Mouse (Mus musculus) intestine, embryonic 15.5 days (tissue): Measurements from ENCODE around the gene Mrps12. TPM values are rescaled to one million over a fixed set of nuclear protein-coding genes. Genes with fewer than 3 reads are reported as not detected.
"Not testable (repeated sequence)": the region's sequence is repeated elsewhere in the genome, so short reads cannot be mapped to it uniquely, and the experiment has no call there.

Source experiments
- ATAC-seq: fragments of 200-750 bp; cut with Nextera tagmentation; 2 replicates; pipeline ENCODE4 v1.8.0; 2017; ENCODE audit warnings: moderate TSS enrichment, moderate library complexity
- H3K27ac ChIP-seq: fragments of 300-500 bp; sonication (generic); 2 replicates; pipeline ENCODE4 v1.5.1; 2015; ENCODE audit warnings: mild to moderate bottlenecking, inconsistent platforms
- H3K27me3 ChIP-seq: fragments of 300-500 bp; sonication (generic); replicated peaks from 2 replicates; pipeline ENCODE4 v1.6.1; 2015; ENCODE audit warnings: inconsistent platforms
- H3K36me3 ChIP-seq: fragments of 300-500 bp; sonication (generic); 2 replicates; pipeline ENCODE4 v1.6.1; 2015; ENCODE audit warnings: inconsistent platforms
- H3K4me1 ChIP-seq: fragments of 300-500 bp; sonication (generic); replicated peaks from 2 replicates; pipeline ENCODE4 v1.6.1; 2015; ENCODE audit warnings: inconsistent platforms
- H3K4me2 ChIP-seq: fragments of 300-500 bp; sonication (generic); replicated peaks from 2 replicates; pipeline ENCODE4 v1.6.1; 2015; ENCODE audit warnings: mild to moderate bottlenecking, inconsistent platforms
- H3K4me3 ChIP-seq: fragments of 300-500 bp; sonication (generic); replicated peaks from 2 replicates; pipeline ENCODE4 v1.5.1; 2015; ENCODE audit warnings: inconsistent platforms
- H3K9ac ChIP-seq: fragments of 300-500 bp; sonication (generic); 2 replicates; pipeline ENCODE4 v1.6.1; 2015; ENCODE audit warnings: inconsistent platforms
- H3K9me3 ChIP-seq: fragments of 300-500 bp; sonication (generic); 2 replicates; pipeline ENCODE4 v1.6.1; 2016; ENCODE audit warnings: inconsistent platforms
- WGBS: fragments of 180-500 bp; shearing (Covaris S2); methylation state at CpG from one replicate; pipeline ENCODE4 v1.1.7; 2015; 5-methylcytosine and 5-hydroxymethylcytosine counted together
- polyA plus RNA-seq: library from polyadenylated mRNA; unstranded; fragments of >200 nt; fragmentation: Nextera tagmentation; extraction: Ambion mirVana; gene quantifications from 2 replicates; pipeline ENCODE4 v1.2.1, GENCODE M21; 2015

Gene Mrps12
- polyA plus RNA-seq, 1 experiment from 2014 or later, result 143 TPM

DNA sequence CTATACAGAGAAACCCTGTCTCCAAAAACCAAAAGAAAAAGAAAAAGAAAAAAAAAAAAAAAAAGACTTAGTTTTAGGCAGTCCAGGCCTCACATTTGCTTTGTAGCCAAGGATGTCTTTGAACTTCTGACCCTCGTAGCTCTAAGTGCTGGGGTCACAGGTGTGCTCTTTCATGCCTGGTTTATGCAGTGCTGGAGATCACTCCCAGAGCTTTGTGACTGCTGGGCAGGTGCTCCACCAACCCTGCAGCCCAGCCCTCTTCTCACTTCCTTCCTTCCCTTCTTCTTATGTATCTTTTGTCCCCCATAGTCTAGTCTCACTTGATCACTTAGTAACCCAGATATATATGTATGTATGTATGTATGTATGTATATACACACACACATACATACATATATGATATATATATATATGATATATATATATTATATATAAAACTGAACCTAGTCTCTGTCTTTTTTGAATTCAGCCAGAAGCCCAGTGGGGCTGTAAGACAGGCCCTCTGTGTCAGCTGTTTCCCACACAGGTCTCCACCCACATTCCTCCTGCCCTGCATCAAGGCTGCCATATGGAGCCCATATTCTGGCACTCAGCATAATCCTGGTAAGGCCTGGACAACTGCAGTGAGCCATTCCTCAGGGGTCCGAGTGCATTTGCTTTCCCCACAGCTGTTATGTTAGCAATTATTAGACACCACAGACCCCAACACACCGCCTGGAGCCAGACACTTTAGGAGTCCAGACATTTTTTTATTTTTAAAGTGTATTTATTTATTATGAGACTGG is 20.7 kb downstream of the Mrps12 start:
- H3K27me3 ChIP-seq, result no peaks in the 10 kb centered on the region
- H3K4me2 ChIP-seq, result no peak overlapping the region
- H3K9me3 ChIP-seq, result no peaks in the 10 kb centered on the region
- WGBS, result 80% methylated on average over 3 of the region's 3 CpGs
- no peak for ATAC-seq
- H3K27ac ChIP-seq, result no peak overlapping the region
- H3K4me3 ChIP-seq, result no peak overlapping the region
- 0 out of 2 replicates have a peak, but pooled peaks cover 2% of the 10 kb centered on the region for H3K4me1 ChIP-seq
- H3K36me3 ChIP-seq, result no peaks in the 10 kb centered on the region
- H3K9ac ChIP-seq, result no peak overlapping the region

DNA sequence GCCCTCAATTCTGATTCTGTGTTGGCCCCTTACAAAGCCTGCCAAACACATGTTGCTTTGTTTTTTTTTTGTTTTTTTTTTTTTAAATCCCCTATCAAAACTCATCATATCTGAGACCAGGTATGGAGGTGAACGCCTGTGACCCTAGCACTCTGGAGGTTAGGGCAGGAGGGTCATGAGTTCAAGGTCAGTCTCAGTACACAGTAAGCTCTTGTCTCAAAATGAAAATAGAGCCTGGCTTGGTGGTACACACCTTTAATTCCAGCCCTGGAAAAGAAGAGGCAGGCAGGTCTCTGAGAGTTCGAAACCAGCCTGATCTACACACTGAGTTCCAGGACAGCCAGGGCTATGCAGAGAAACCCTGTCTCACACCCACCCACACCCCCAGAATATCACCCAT is 22.0 kb downstream of the Mrps12 start:
- 81% methylated on average over 2 of the region's 2 CpGs for WGBS
- ATAC-seq, result no peak
- Histone ChIP-seq H3K9me3 (no peaks in the 10 kb centered on the region), H3K27ac (no peak overlapping the region), H3K9ac (no peak overlapping the region), H3K4me1 (0 out of 2 replicates have a peak, but pooled peaks cover 2% of the 10 kb centered on the region), H3K4me3 (no peak overlapping the region), H3K36me3 (no peaks in the 10 kb centered on the region), H3K4me2 (no peak overlapping the region), H3K27me3 (no peaks in the 10 kb centered on the region)

DNA sequence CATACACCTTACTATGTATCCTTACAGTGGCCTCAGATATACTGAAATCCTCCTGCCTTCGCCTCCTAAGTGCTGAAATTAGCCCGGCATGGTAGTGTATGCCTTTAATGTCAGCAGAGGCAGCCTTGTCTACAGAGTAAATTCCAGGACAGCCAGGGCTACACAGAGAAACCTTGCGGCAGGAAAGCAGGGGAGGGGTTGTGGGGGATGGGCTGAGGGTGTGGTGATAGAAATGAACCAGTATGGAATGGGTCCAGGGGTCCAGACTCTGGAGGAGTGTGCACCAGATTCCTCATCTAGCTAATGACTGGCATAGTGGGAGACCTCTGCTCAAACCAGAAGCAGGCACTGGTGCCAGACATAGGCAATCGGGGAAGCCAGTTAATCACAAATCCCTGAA is 22.5 kb downstream of the Mrps12 start:
- Histone ChIP-seq H3K4me3 (no peak overlapping the region), H3K36me3 (no peaks in the 10 kb centered on the region), H3K4me1 (0 out of 2 replicates have a peak, but pooled peaks cover 2% of the 10 kb centered on the region), H3K9me3 (no peaks in the 10 kb centered on the region), H3K27me3 (no peaks in the 10 kb centered on the region), H3K27ac (no peak overlapping the region), H3K4me2 (no peak overlapping the region), H3K9ac (no peak overlapping the region)
- 39% methylated on average over 4 of the region's 4 CpGs for WGBS
- ATAC-seq, result no peak

DNA sequence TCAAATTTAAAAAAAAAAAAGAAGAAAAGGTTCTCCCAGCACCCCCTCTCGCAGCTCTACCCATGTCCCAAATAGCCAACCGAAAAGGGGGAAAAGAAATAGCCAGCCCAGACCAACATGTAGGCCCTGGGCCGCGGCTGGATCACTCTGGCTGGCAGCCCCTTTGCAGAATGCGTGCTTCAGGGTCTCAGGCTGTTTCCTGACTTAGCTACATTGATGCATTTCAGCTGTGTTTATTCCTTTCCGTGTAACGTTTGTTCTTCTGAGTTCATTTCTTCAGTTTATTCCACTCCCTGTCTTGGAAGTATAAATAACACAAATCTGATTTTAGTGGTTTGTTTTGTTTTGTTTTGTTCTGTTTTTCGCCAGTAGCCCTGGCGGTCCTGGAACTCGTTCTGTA is 23.9 kb downstream of the Mrps12 start:
- Histone ChIP-seq H3K36me3 (no peaks in the 10 kb centered on the region), H3K27me3 (no peaks in the 10 kb centered on the region), H3K9me3 (no peaks in the 10 kb centered on the region), H3K27ac (no peak overlapping the region), H3K4me3 (no peak overlapping the region), H3K9ac (no peak overlapping the region), H3K4me2 (no peak overlapping the region; the same call in 1 of the 2 replicates), H3K4me1 (0 out of 2 replicates have a peak, but pooled peaks cover 2% of the 10 kb centered on the region)
- 71% methylated on average over 10 of the region's 10 CpGs for WGBS
- no peak for ATAC-seq

DNA sequence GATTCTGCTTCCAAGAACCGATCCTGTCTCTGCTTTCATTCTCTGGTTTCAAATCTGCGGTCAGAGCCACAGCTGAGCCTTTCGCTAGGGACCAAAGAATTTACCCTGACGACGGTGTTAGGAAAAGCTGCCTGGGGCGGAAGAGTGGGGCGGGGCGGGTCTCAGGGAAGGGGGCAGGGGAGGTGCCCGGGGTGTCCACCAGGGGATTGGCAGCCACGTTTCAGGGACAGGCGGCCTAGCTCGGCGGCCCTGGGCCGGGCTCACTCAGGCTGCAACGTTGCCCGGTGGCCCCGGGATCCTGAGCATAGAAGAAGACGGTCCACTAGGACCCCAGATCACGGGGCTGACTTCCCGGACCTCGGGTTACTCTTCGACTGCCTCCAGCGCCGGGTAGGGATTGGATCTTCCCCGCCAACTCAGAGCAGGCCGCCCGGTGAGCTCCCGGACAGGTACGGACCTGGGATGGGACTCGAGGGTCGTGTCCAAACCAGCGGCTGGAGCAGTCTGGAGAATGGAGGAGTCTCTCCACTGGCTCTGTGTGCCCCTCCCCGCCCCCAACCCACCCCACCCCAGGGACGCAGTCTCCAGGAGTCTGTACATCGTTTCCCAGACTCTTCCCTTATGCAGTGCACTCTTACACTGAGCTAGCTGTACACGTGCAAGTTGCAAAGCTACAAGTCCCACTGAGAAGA is 24.9 kb downstream of the Mrps12 start, which contains the start of gene Fbxo17:
Gene Fbxo17 (plus strand): TSS at position 215 of the 692 bp plus-strand sequence.
- Histone ChIP-seq H3K36me3 (no peaks in the 10 kb centered on the region), H3K4me2 (peak within 1 kb of the TSS; percentile 91), H3K4me3 (peak within 1 kb of the TSS; percentile 51), H3K9ac (peak within 1 kb of the TSS; percentile 58), H3K9me3 (no peaks in the 10 kb centered on the region), H3K27me3 (no peaks in the 10 kb centered on the region), H3K27ac (no peak within 1 kb of the TSS), H3K4me1 (0 out of 2 replicates have a peak, but pooled peaks cover 2% of the 10 kb centered on the region)
- ATAC-seq, result peak; percentile 83
- WGBS, result 5% methylated on average over 36 of the region's 36 CpGs

DNA sequence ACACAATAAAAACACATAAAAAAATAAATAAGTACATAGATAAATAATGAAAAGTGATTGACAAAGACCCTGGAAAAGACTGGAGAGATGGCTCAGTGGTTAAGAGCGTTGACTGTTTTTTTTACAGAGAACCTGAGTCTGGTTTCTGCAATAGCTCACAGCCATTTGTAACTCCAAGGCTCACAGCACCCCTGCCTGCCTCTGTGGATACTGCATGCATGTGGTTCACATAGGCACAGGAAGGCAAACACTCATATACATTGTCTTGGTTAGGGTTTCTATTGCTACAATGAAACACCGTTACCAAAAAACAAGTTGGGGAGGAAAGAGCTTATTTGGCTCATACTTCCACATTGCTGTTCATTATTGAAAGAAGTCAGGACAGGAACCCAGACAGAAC is 26.0 kb downstream of the Mrps12 start:
- Histone ChIP-seq H3K4me3 (no peak overlapping the region), H3K4me1 (0 out of 2 replicates have a peak, but pooled peaks cover 2% of the 10 kb centered on the region), H3K9ac (no peak overlapping the region), H3K36me3 (no peaks in the 10 kb centered on the region), H3K27me3 (no peaks in the 10 kb centered on the region), H3K27ac (no peak overlapping the region), H3K4me2 (no peak overlapping the region), H3K9me3 (no peaks in the 10 kb centered on the region)
- WGBS, result 94% methylated on average over 2 of the region's 2 CpGs
- ATAC-seq, result no peak

DNA sequence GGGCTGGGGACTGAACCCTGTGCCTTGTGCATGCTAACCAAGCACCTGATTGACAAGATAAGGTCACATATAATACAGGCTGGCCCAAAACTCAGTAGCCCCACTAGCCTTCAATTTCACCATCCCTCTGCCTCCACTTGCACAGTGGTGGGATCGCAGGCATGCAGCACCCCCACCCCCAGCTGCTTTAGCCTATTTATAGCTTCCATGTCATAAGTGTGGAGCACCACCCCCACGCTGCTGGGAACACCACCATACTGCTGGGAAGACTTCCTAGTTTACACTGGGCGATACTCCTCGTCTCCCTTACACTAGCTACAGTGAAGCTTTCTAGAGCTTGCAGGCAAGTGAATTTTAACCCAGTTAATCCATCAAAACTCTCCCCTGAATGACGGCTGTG is 27.0 kb downstream of the Mrps12 start:
- H3K27ac ChIP-seq, result no peak overlapping the region
- 0 out of 2 replicates have a peak, but pooled peaks cover 2% of the 10 kb centered on the region for H3K4me1 ChIP-seq
- no peak for ATAC-seq
- no peak overlapping the region for H3K9ac ChIP-seq
- no peak overlapping the region for H3K4me2 ChIP-seq
- H3K4me3 ChIP-seq, result no peak overlapping the region
- H3K9me3 ChIP-seq, result no peaks in the 10 kb centered on the region
- H3K27me3 ChIP-seq, result no peaks in the 10 kb centered on the region
- no peaks in the 10 kb centered on the region for H3K36me3 ChIP-seq
- 74% methylated on average over 5 of the region's 5 CpGs for WGBS

DNA sequence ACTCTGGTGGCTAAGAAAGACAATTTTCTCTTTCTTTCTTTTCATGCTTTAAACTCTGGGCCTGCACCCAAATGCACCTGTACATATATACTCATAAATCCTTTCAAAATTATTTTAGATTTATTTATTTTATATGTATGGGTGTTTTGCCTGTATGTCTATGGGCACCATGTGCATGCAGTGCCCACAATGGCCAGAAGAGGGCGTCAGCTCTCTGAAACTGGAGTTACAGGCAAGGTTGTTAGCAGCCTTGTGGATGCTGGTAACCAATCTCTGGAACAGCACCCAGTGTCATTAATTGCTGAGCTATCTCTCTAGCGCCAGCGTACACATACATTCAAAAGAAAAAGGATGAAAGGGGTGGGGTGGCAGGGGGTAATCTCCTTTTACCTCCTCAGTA is 30.7 kb downstream of the Mrps12 start:
- no peak overlapping the region for H3K9ac ChIP-seq
- H3K4me1 ChIP-seq, result no peaks in the 10 kb centered on the region
- no peak for ATAC-seq
- H3K4me2 ChIP-seq, result no peak overlapping the region
- no peaks in the 10 kb centered on the region for H3K27me3 ChIP-seq
- H3K36me3 ChIP-seq, result no peaks in the 10 kb centered on the region
- WGBS, result 69% methylated on average over 3 of the region's 3 CpGs
- H3K4me3 ChIP-seq, result no peak overlapping the region
- no peak overlapping the region for H3K27ac ChIP-seq
- H3K9me3 ChIP-seq, result no peaks in the 10 kb centered on the region

DNA sequence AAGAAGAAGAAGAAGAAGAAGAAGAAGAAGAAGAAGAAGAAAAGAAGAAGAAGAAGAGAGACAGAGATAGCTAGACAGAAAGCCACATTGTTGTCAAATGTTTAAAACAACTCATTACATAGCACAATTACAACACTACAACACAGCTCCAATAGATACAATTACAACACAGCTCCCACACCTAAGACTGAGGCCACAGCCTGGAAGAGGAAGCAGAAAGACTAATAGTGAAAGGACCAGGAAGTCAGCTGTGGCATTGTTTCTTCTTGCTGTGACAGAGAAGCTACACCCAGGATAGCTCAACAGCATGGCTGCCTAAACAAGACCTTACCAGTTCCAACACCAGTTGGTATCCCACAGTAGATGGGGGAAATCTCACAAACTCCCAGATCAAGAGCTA is 32.2 kb downstream of the Mrps12 start:
- Histone ChIP-seq H3K9me3 (no peaks in the 10 kb centered on the region), H3K27me3 (no peaks in the 10 kb centered on the region), H3K9ac (no peak overlapping the region), H3K36me3 (no peaks in the 10 kb centered on the region), H3K4me3 (no peak overlapping the region), H3K27ac (no peak overlapping the region), H3K4me1 (no peaks in the 10 kb centered on the region), H3K4me2 (no peak overlapping the region)
- ATAC-seq, result no peak

DNA sequence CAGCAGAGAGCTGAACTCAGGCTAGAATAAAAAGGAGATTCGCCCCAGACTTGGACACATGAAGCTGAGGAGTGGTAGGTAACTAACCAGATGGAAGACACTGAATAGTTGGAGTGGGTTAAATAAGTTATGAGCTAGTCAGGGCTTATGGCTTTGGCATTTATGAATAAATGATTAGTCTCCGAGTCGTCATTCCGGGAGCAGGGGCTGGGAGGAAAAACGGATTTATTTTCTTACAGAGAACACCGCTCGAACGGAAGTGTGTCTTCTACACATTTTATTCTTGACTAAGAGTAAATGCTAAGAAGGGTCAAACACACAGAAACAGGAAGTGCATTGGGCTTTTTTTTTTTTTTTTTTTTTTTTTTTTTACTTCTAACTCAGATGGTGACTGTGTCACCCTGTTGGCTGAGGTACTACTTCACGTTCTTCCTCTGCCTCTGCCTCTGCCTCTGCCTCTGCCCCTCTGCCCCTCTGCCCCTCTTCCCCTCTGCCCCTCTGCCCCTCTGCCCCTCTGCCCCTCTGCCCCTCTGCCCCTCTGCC is 38.9 kb downstream of the Mrps12 start:
- 63% methylated on average over 9 of the region's 9 CpGs for WGBS
- Histone ChIP-seq H3K4me3 (no peak overlapping the region), H3K9ac (no peak overlapping the region), H3K36me3 (no peaks in the 10 kb centered on the region), H3K27ac (no peak overlapping the region), H3K4me1 (no peaks in the 10 kb centered on the region), H3K27me3 (no peaks in the 10 kb centered on the region), H3K9me3 (no peaks in the 10 kb centered on the region), H3K4me2 (no peak overlapping the region)
- ATAC-seq, result no peak

DNA sequence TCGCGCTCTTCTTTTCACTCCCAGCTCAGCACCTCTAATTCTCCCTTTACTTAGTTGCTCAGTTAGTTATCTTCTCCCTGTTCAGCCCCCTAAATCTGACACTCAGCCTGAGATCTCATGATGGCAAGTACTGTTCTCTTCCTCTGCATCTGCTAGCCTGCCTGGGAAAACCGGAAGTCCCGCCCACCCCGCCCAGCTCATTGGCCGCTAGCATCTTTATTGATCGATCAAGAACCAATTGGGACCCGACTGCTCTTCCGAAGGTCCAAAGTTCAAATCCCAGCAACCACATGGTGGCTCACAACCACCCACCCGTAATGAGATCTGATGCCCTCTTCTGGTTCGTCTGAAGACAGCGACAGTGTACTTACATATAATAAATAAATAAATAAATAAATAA is 40.3 kb downstream of the Mrps12 start:
- not testable (repeated sequence) for H3K36me3 ChIP-seq, ATAC-seq, H3K9ac ChIP-seq, H3K4me3 ChIP-seq, H3K4me1 ChIP-seq, H3K27ac ChIP-seq, H3K9me3 ChIP-seq, H3K4me2 ChIP-seq, H3K27me3 ChIP-seq
- 95% methylated on average over 12 of the region's 12 CpGs for WGBS

DNA sequence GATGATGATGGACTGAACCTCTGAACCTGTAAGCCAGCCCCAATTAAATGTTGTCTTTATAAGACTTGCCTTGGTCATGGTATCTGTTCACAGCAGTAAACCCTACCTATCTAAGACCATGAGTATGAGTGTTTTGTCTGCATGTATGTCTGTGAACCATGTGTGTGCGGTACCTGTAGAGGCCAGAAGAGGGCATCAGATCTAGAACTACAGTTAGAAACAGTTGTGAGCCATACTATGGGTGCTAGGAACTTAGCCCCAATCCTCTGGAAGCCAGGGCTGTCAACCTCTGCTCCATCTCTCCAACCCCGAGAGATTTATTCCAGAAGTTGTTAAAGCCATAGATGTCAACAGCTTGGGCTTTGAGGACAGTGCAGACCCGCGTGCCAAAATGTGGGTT is 41.4 kb downstream of the Mrps12 start:
- whole genome bisulfite sequencing, result 96% methylated on average over 4 of the region's 4 CpGs
- Histone ChIP-seq H3K9me3 (no peaks in the 10 kb centered on the region), H3K27me3 (no peaks in the 10 kb centered on the region), H3K27ac (no peak overlapping the region), H3K9ac (no peak overlapping the region), H3K4me1 (no peaks in the 10 kb centered on the region), H3K36me3 (no peaks in the 10 kb centered on the region), H3K4me2 (no peak overlapping the region), H3K4me3 (no peak overlapping the region)
- no peak for ATAC-seq
